Mouse (Mus musculus): ENCODE results near the gene Hs3st1. TPM values are rescaled to one million over a fixed set of nuclear protein-coding genes. Genes with fewer than 3 reads are reported as not detected.

Hs3st1 gene
- 21.9 and 23.0 TPM in 2 replicates for polyA plus RNA-seq (2012; rRNA removed; ENCODE audit: low replicate concordance)

DNA sequence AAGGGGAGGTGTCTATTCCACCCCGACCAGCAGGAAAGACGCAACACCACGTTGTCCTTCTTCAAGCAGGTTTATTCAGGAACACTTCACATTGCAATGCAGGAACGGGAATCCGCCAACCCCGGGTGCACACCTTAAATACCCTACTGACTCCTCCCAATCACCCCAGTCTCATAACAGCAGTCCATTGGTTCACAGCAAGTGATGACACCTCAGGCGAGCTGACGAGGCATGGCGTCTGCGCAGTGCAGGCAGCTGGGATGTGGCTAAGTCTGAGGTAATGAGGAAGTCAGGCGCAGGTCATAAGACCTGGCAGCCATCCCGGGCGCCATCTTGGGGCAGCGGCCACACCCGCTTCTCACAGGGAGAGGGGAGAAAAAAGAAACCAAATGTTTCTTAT lies at the start of gene Hs3st1:
Hs3st1 (minus strand) TSS at position 101 of the 400 bp plus-strand sequence.

